Mouse (Mus musculus): ENCODE measurements around the gene Gm4491. TPM values are rescaled to one million over a fixed set of nuclear protein-coding genes. Genes with fewer than 3 reads are reported as not detected.
"Not testable (repeated sequence)": the region's sequence is repeated elsewhere in the genome, so short reads cannot be mapped to it uniquely, and the experiment has no call there.

Gm4491 gene
- polyA plus RNA-seq, 1 experiment from 2014 or later, result not detected

DNA sequence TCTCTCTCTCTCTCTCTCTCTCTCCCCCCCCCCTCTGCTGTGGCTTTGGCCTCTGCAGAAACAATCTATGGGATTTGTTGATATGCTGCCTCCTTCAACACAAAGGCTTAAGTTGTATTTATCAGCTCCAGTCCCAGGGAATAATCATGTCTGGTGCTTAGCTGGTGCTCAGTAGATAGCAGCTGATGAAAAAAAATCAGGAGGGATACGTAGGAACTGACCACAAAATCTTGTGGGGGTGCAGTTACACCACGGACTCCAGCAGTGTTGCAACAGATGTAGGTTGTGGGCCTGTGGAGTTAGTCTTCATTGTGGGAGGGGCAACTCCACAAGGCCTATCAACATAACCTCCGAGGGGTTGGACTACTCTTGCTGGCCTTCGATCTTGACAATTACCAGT is 19.8 kb downstream of the Gm4491 start:
- Histone ChIP-seq H3K27me3 (ENCODE audit: control insufficient read depth, insufficient read depth, low read depth, low read length) (no peaks in the 10 kb centered on the region), H3K9ac (ENCODE audit: low read depth, low read length) (no peak overlapping the region), H3K4me1 (ENCODE audit: control insufficient read depth, low read depth, low read length) (peaks cover 11% of the 10 kb centered on the region), H3K27ac (ENCODE audit: low read length) (no peak overlapping the region), H3K9me3 (replicated peaks; ENCODE audit: control insufficient read depth, low read length) (no peaks in the 10 kb centered on the region), H3K4me3 (ENCODE audit: low read depth, low read length) (no peak overlapping the region), H3K4me2 (ENCODE audit: low read depth, low read length) (no peak overlapping the region), H3K36me3 (ENCODE audit: control insufficient read depth, insufficient read depth) (no peaks in the 10 kb centered on the region)
- ATAC-seq (ENCODE audit: low read depth), result peak; percentile 76
- 10% methylated on average over 4 of the region's 4 CpGs for WGBS (ENCODE audit: insufficient replicate concordance)

DNA sequence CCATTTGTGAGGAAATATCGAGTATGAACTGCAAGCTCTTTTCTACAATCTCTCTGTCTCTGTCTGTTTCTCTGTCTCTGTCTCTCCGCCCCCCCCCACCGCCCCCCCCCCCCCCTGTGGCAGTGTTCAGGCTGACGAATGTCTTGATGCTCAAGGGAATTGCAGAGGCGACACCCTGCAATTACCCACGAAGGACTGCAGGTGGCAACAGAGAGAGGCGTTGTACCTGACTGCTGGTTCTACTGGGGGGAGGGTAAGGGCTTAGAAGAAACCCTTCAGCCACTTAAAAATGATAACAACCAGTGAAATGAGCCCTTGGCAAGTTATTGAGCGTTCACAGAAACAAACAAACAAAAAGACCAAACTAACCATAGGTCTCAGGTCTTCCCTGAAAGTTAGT is 22.7 kb downstream of the Gm4491 start:
- no peak overlapping the region for H3K9ac ChIP-seq (ENCODE audit: low read depth, low read length)
- no peaks in the 10 kb centered on the region for H3K9me3 ChIP-seq (replicated peaks; ENCODE audit: control insufficient read depth, low read length)
- no peaks in the 10 kb centered on the region for H3K36me3 ChIP-seq (ENCODE audit: control insufficient read depth, insufficient read depth)
- no peak overlapping the region for H3K27ac ChIP-seq (ENCODE audit: low read length)
- H3K4me2 ChIP-seq (ENCODE audit: low read depth, low read length), result no peak overlapping the region
- H3K4me3 ChIP-seq (ENCODE audit: low read depth, low read length), result no peak overlapping the region
- 1% methylated on average over 7 of the region's 8 CpGs for WGBS (ENCODE audit: insufficient replicate concordance)
- no peaks in the 10 kb centered on the region for H3K27me3 ChIP-seq (ENCODE audit: control insufficient read depth, insufficient read depth, low read depth, low read length)
- peaks cover 6% of the 10 kb centered on the region for H3K4me1 ChIP-seq (ENCODE audit: control insufficient read depth, low read depth, low read length)
- ATAC-seq (ENCODE audit: low read depth), result no peak

DNA sequence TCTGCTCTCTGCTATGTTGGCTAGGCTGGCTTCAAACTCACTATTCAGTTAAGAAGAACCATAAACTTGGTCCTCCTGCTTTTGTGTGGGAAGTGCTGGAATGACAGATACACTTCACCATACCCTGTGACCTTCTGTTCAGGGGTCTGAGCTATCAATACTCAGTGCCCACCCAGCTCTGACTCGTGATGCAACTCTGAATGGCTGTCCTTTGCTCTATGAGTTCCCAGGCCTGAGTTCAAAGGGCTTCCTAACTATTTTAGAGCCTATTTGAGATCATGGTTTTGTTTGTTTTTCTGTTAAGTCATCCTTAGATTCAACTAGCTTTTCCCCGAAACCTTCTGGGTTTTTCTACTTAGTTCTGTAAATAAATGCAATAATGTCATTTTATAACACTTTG is 25.7 kb downstream of the Gm4491 start:
- Histone ChIP-seq H3K36me3 (ENCODE audit: control insufficient read depth, insufficient read depth) (no peaks in the 10 kb centered on the region), H3K27ac (ENCODE audit: low read length) (peak overlapping the region; percentile 88), H3K27me3 (ENCODE audit: control insufficient read depth, insufficient read depth, low read depth, low read length) (no peaks in the 10 kb centered on the region), H3K4me1 (ENCODE audit: control insufficient read depth, low read depth, low read length) (no peaks in the 10 kb centered on the region; the same call in 1 of the 2 replicates), H3K9me3 (replicated peaks; ENCODE audit: control insufficient read depth, low read length) (no peaks in the 10 kb centered on the region), H3K4me3 (ENCODE audit: low read depth, low read length) (no peak overlapping the region), H3K4me2 (ENCODE audit: low read depth, low read length) (no peak overlapping the region; the same call in 1 of the 2 replicates), H3K9ac (ENCODE audit: low read depth, low read length) (no peak overlapping the region)
- peak; percentile 57 for ATAC-seq (ENCODE audit: low read depth)
- WGBS (ENCODE audit: insufficient replicate concordance), result 29% methylated on average over 2 of the region's 2 CpGs

DNA sequence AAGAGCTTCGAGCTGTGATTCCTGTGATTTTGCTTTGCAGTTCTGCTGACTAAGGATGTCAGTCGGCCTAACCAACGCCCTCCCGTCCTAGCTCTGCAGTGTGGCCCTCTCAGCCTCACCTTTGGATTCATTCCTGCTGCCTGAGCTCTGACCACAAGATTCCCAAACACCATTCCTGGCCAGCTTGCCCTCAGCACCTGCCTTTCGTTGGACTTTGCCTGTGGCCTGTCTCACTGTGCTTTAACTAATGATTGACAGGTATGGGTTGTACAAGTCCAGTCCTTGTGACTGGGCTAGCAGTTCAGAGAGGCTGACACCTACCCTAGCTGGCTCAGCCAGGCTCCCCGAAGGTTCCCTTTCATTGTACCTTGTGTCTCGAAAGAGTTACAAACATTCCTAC is 26.6 kb downstream of the Gm4491 start:
- Histone ChIP-seq H3K27me3 (ENCODE audit: control insufficient read depth, insufficient read depth, low read depth, low read length) (no peaks in the 10 kb centered on the region), H3K4me3 (ENCODE audit: low read depth, low read length) (no peak overlapping the region), H3K4me2 (ENCODE audit: low read depth, low read length) (no peak overlapping the region), H3K9me3 (replicated peaks; ENCODE audit: control insufficient read depth, low read length) (no peaks in the 10 kb centered on the region), H3K36me3 (ENCODE audit: control insufficient read depth, insufficient read depth) (no peaks in the 10 kb centered on the region), H3K4me1 (ENCODE audit: control insufficient read depth, low read depth, low read length) (no peaks in the 10 kb centered on the region), H3K27ac (ENCODE audit: low read length) (peak overlapping the region; percentile 88), H3K9ac (ENCODE audit: low read depth, low read length) (no peak overlapping the region)
- peak; percentile 92 for ATAC-seq (ENCODE audit: low read depth)
- WGBS (ENCODE audit: insufficient replicate concordance), result 49% methylated on average over 7 of the region's 7 CpGs

DNA sequence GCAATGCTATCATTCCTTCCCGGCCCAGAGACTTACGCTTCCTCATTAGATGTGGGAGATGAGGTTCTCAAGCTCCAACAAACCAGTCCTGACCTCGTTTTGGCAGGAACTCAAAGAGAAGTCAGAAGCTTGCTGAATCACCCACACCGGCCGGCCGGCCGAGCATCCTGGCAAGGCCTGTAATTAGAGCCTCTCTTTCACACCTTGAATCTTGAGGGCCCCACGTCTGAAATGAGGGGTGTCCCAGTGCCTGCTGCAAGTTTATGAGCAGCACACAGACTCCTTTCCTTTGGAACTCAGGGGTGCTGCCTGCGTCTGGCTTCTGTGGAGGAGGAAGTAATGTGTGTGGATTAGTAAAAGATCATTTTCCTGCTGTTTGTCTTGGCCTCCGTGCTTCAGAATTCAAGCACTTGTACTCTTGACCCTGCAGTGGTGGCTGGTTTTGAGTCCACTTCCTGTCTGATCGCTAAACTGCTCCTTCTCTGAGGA is 31.5 kb downstream of the Gm4491 start:
- no peaks in the 10 kb centered on the region for H3K9me3 ChIP-seq (replicated peaks; ENCODE audit: control insufficient read depth, low read length)
- no peak for ATAC-seq (ENCODE audit: low read depth)
- H3K4me1 ChIP-seq (ENCODE audit: control insufficient read depth, low read depth, low read length), result no peaks in the 10 kb centered on the region
- 36% methylated on average over 11 of the region's 11 CpGs for WGBS (ENCODE audit: insufficient replicate concordance)
- H3K27ac ChIP-seq (ENCODE audit: low read length), result no peak overlapping the region
- no peak overlapping the region for H3K4me3 ChIP-seq (ENCODE audit: low read depth, low read length)
- no peaks in the 10 kb centered on the region for H3K36me3 ChIP-seq (ENCODE audit: control insufficient read depth, insufficient read depth)
- no peak overlapping the region for H3K9ac ChIP-seq (ENCODE audit: low read depth, low read length)
- no peaks in the 10 kb centered on the region for H3K27me3 ChIP-seq (ENCODE audit: control insufficient read depth, insufficient read depth, low read depth, low read length)
- no peak overlapping the region for H3K4me2 ChIP-seq (ENCODE audit: low read depth, low read length)

DNA sequence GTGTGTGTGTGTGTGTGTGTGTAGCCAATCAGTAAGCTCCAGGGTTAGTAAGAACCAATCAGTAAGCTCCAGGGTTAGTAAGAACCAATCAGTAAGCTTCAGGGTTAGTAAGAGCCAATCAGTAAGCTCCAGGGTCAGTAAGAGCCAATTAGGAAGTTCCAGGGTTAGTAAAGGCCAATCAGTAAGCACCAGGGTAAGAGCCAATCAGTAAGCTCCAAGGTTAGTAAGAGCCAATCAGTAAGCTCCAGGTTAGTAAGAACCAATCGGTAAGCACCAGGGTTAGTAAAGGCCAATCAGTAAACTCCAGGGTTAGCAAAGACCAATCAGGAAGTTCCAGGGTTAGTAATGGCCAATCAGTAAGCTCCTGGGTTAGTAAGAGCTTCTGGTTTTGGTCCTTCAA is 32.8 kb downstream of the Gm4491 start:
- WGBS (ENCODE audit: insufficient replicate concordance), result 81% methylated on average over 1 of the region's 1 CpGs
- H3K4me2 ChIP-seq (ENCODE audit: low read depth, low read length), result no peak overlapping the region
- no peaks in the 10 kb centered on the region for H3K27me3 ChIP-seq (ENCODE audit: control insufficient read depth, insufficient read depth, low read depth, low read length)
- H3K9ac ChIP-seq (ENCODE audit: low read depth, low read length), result no peak overlapping the region
- no peak for ATAC-seq (ENCODE audit: low read depth)
- H3K4me1 ChIP-seq (ENCODE audit: control insufficient read depth, low read depth, low read length), result no peaks in the 10 kb centered on the region
- no peaks in the 10 kb centered on the region for H3K9me3 ChIP-seq (replicated peaks; ENCODE audit: control insufficient read depth, low read length)
- no peak overlapping the region for H3K4me3 ChIP-seq (ENCODE audit: low read depth, low read length)
- no peak overlapping the region for H3K27ac ChIP-seq (ENCODE audit: low read length)
- H3K36me3 ChIP-seq (ENCODE audit: control insufficient read depth, insufficient read depth), result no peaks in the 10 kb centered on the region

DNA sequence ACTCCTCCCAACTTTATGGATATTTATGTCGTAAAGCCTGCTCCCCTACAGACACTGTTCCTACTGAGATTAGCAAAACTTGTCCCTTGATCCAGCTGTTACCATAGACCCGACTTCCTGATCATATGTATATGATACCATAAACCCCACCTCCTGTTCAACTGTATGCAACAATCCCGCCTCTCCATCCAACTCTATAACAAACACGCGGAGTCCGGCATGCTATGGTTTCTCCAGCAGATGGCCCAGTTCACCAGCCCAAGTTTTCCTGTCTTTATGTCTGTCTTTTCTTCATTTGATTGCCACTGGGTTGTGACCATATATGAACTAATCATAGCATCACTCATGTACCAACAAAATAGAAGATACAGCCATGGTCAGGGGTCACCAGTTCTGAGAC is 40.1 kb downstream of the Gm4491 start:
- Histone ChIP-seq H3K36me3 (ENCODE audit: control insufficient read depth, insufficient read depth) (no peaks in the 10 kb centered on the region), H3K4me1 (ENCODE audit: control insufficient read depth, low read depth, low read length) (no peaks in the 10 kb centered on the region), H3K27ac (ENCODE audit: low read length) (no peak overlapping the region), H3K4me2 (ENCODE audit: low read depth, low read length) (no peak overlapping the region), H3K27me3 (ENCODE audit: control insufficient read depth, insufficient read depth, low read depth, low read length) (no peaks in the 10 kb centered on the region), H3K4me3 (ENCODE audit: low read depth, low read length) (no peak overlapping the region), H3K9ac (ENCODE audit: low read depth, low read length) (no peak overlapping the region), H3K9me3 (replicated peaks; ENCODE audit: control insufficient read depth, low read length) (no peaks in the 10 kb centered on the region)
- no peak for ATAC-seq (ENCODE audit: low read depth)
- 57% methylated on average over 6 of the region's 6 CpGs for WGBS (ENCODE audit: insufficient replicate concordance)

DNA sequence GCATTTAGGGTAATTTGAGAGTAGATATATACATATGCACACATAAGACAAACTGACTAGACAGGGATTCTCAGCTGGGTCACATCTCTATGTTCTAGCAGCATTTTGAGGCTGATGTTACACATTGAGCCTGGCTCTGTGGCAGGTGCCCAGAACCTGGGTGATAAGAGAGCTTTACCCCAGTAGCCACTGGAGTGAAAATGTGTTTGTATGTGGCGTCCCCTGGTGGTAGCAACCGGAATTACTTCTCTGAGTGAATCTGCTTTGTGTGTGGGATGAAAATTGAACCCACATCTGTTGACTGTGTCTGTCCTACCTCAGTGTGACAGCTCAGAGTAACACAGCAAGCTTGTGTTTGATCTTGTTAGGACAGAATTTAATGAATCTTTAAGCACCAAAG is 45.8 kb downstream of the Gm4491 start:
- not testable (repeated sequence) for ATAC-seq (ENCODE audit: low read depth); H3K36me3 ChIP-seq (ENCODE audit: control insufficient read depth, insufficient read depth); H3K4me1 ChIP-seq (ENCODE audit: control insufficient read depth, low read depth, low read length); H3K4me3 ChIP-seq (ENCODE audit: low read depth, low read length); H3K9ac ChIP-seq (ENCODE audit: low read depth, low read length); H3K9me3 ChIP-seq (replicated peaks; ENCODE audit: control insufficient read depth, low read length); H3K27me3 ChIP-seq (ENCODE audit: control insufficient read depth, insufficient read depth, low read depth, low read length); H3K4me2 ChIP-seq (ENCODE audit: low read depth, low read length); H3K27ac ChIP-seq (ENCODE audit: low read length)
- 0% methylated on average over 2 of the region's 2 CpGs for WGBS (ENCODE audit: insufficient replicate concordance)

DNA sequence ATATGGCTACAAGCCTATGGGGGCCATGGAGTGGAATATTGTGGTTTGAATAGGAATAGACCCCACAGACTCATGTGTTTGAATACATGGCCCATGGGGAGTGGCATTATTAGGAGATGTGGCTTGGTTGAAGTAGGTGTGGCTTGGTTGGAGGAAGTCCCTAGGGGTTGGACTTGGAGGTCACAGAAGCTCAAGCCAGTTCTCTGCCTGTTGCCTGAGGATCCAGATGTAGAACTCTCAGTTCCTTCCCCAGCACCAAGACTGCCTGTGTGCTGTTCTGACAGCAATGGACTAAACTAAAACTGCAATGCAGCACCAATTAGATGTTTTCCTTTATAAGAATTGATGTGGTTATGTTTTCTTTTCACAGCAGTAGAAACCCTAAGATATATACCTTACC is 49.6 kb downstream of the Gm4491 start:
- Histone ChIP-seq H3K27ac (ENCODE audit: low read length) (no peak overlapping the region), H3K27me3 (ENCODE audit: control insufficient read depth, insufficient read depth, low read depth, low read length) (no peaks in the 10 kb centered on the region), H3K36me3 (ENCODE audit: control insufficient read depth, insufficient read depth) (no peaks in the 10 kb centered on the region), H3K9me3 (replicated peaks; ENCODE audit: control insufficient read depth, low read length) (no peaks in the 10 kb centered on the region), H3K4me1 (ENCODE audit: control insufficient read depth, low read depth, low read length) (no peaks in the 10 kb centered on the region), H3K4me2 (ENCODE audit: low read depth, low read length) (no peak overlapping the region), H3K4me3 (ENCODE audit: low read depth, low read length) (no peak overlapping the region), H3K9ac (ENCODE audit: low read depth, low read length) (no peak overlapping the region)
- no peak for ATAC-seq (ENCODE audit: low read depth)

Measured in liver, embryonic 16.5 days (tissue).